Mouse (Mus musculus): ENCODE results near the gene AC140267.1. TPM values are rescaled to one million over a fixed set of nuclear protein-coding genes. Genes with fewer than 3 reads are reported as not detected.

AC140267.1 gene
- total RNA-seq, 2 experiments from 2014 or later = 20.4 to 24.6 TPM

GRCm38 (mm10) chr15:80248596-80248995, 13.0 kb downstream of the AC140267.1 start:
- no peak overlapping the region for H3K4me3 ChIP-seq
- no peak for DNase-seq (ENCODE audit: low spot score in 2 of 2)
- TF ChIP-seq CTCF (conservative IDR thresholded peaks at IDR 0.05) = no peak
- no peak overlapping the region for H3K27ac ChIP-seq

- no peak for DNase-seq (ENCODE audit: low spot score in 2 of 2)
- H3K4me3 ChIP-seq = no peak overlapping the region
- no peak for TF ChIP-seq CTCF (conservative IDR thresholded peaks at IDR 0.05)
- H3K27ac ChIP-seq = no peak overlapping the region
Observed at GRCm38 (mm10) chr15:80249672-80250071, 14.0 kb downstream of the AC140267.1 start.

- TF ChIP-seq CTCF (conservative IDR thresholded peaks at IDR 0.05) = no peak
- DNase-seq (ENCODE audit: low spot score in 2 of 2) = no peak
- no peak overlapping the region for H3K4me3 ChIP-seq
- peak overlapping the region; percentile 55; the same call in 1 of the 2 replicates for H3K27ac ChIP-seq
Observed at GRCm38 (mm10) chr15:80250586-80250985, 15.0 kb downstream of the AC140267.1 start.

GRCm38 (mm10) chr15:80253530-80253929, 17.9 kb downstream of the AC140267.1 start:
- DNase-seq (ENCODE audit: low spot score in 2 of 2) = no peak
- Histone ChIP-seq H3K27ac (peak overlapping the region; percentile 100; the same call in 1 of the 2 replicates), H3K4me3 (no peak overlapping the region)
- no peak for TF ChIP-seq CTCF (conservative IDR thresholded peaks at IDR 0.05)

GRCm38 (mm10) chr15:80254207-80254606, 18.6 kb downstream of the AC140267.1 start:
- no peak for TF ChIP-seq CTCF (conservative IDR thresholded peaks at IDR 0.05)
- Histone ChIP-seq H3K4me3 (peak overlapping the region; percentile 80), H3K27ac (peak overlapping the region; percentile 100)
- DNase-seq (ENCODE audit: low spot score in 2 of 2) = no peak

- peak; percentile 99 for DNase-seq (ENCODE audit: low spot score in 2 of 2)
- H3K4me3 ChIP-seq = peak within 1 kb of the TSS; percentile 80
- peak within 1 kb of the TSS; percentile 100 for H3K27ac ChIP-seq
- TF ChIP-seq CTCF (conservative IDR thresholded peaks at IDR 0.05) = no peak
Observed at GRCm38 (mm10) chr15:80254847-80255645, 19.4 kb downstream of the AC140267.1 start, which contains the start of gene Atf4. Gene Atf4, plus strand, starts transcription at chr15:80255184.

- DNase-seq (ENCODE audit: low spot score in 2 of 2) = peak in 1 of 2 experiments; percentile 56
- Histone ChIP-seq H3K4me3 (peak overlapping the region; percentile 80), H3K27ac (peak overlapping the region; percentile 100)
- no peak; the same call in 1 of the 2 replicates for TF ChIP-seq CTCF (conservative IDR thresholded peaks at IDR 0.05)
Observed at GRCm38 (mm10) chr15:80255646-80256121, 20.0 kb downstream of the AC140267.1 start.

GRCm38 (mm10) chr15:80256242-80256641, 20.6 kb downstream of the AC140267.1 start:
- DNase-seq (ENCODE audit: low spot score in 2 of 2) = no peak
- peak overlapping the region; percentile 100 for H3K27ac ChIP-seq
- no peak for TF ChIP-seq CTCF (conservative IDR thresholded peaks at IDR 0.05)
- H3K4me3 ChIP-seq = peak overlapping the region; percentile 80

GRCm38 (mm10) chr15:80256656-80257601, 21.3 kb downstream of the AC140267.1 start:
- Histone ChIP-seq H3K27ac (peak overlapping the region; percentile 100), H3K4me3 (peak overlapping the region; percentile 80)
- DNase-seq (ENCODE audit: low spot score in 2 of 2) = no peak
- TF ChIP-seq CTCF (conservative IDR thresholded peaks at IDR 0.05) = no peak

GRCm38 (mm10) chr15:80257602-80258239, 22.1 kb downstream of the AC140267.1 start:
- TF ChIP-seq CTCF (conservative IDR thresholded peaks at IDR 0.05) = no peak
- Histone ChIP-seq H3K27ac (peak overlapping the region; percentile 100), H3K4me3 (peak overlapping the region; percentile 80)
- no peak for DNase-seq (ENCODE audit: low spot score in 2 of 2)

- H3K4me3 ChIP-seq = no peak overlapping the region
- DNase-seq (ENCODE audit: low spot score in 2 of 2) = no peak
- peak overlapping the region; percentile 39; the same call in 1 of the 2 replicates for H3K27ac ChIP-seq
- TF ChIP-seq CTCF (conservative IDR thresholded peaks at IDR 0.05) = no peak
Observed at GRCm38 (mm10) chr15:80258240-80259170, 22.9 kb downstream of the AC140267.1 start.

Data from layer of hippocampus, adult 2 months (tissue).